Mouse (Mus musculus): ENCODE measurements around the gene Rfx7.
"Not testable (repeated sequence)": the region's sequence is repeated elsewhere in the genome, so short reads cannot be mapped to it uniquely, and the experiment has no call there.

Rfx7 gene

DNA sequence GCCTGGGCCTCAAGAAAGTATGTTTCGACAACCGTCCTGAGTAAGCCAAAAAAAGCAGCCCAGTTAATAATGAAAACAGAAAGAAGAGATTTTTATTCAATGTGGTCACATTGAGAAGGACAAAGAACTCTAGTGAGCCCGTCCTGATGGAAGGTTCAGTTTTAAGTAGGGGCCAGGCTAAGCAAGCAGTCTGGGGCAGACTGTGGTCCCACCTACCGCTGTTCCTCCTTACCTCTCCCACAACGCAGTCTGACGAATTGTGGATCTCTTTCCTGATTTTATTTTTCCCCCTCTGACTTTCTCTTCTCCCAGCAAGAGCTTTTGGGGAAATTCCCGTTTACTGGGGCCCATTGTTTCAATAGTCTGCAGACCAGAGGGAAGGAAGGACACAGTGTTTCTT is 108.6 kb downstream of the Rfx7 start:
- DNase-seq (ENCODE audit: low spot score) = no peak

DNA sequence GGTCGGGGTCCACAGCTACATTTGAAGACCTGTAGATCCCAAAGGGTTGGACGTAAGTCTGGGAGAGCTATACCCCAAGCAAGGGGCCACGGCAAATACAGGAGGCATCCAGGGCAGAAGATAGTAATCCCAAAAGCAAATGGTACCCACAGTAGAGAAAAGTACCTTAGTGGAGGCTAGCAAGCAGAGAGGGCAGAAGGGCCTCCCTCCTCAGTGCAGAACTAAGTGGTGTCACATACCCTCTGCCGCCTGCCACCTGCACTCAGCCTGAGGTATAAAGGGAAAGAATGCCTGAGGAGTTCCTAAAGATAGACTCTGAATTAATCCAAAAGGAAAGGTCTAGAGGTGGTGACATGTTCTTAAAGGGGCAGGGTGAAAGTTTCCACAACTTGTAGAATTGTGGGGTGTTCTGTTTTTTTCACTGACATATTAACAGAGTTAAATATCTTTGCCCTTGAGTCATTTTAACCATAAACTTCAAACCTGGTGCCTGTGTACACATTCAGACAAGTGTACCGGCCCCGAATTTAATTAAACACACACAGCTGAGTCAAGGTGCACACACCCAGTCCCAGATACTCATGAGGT is 109.1 kb downstream of the Rfx7 start:
- DNase-seq (ENCODE audit: low spot score) = no peak

DNA sequence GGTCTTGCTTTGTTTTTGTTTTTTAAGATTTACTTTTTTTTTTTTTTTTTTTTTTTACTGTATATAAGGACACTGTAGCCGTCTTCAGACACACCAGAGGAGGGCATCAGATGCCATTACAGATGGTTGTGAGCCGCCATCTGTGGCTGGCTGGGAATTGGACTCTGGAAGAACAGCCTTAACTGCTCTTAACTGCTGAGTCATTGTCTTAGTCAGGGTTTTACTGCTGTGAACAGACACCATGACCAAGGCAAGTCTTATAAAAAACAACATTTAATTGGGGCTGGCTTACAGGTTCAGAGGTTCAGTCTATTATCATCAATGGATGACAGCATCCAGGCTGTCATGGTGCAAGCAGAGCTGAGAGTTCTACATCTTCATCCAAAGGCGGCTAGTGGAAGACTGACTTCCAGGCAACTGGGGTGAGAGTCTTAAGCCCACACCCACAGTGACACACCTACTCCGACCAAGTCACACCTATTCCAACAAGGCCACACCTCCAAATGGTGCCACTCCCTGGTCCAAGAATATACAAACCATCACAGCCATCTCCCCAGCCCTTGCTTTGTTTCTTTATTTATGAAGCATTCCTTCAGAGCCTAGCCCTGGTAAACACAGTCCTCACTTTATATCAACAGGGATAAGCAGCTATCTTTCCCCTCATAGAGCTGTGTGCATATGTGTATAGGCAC is 110.9 kb downstream of the Rfx7 start:
- not testable (repeated sequence) for DNase-seq (ENCODE audit: low spot score)

DNA sequence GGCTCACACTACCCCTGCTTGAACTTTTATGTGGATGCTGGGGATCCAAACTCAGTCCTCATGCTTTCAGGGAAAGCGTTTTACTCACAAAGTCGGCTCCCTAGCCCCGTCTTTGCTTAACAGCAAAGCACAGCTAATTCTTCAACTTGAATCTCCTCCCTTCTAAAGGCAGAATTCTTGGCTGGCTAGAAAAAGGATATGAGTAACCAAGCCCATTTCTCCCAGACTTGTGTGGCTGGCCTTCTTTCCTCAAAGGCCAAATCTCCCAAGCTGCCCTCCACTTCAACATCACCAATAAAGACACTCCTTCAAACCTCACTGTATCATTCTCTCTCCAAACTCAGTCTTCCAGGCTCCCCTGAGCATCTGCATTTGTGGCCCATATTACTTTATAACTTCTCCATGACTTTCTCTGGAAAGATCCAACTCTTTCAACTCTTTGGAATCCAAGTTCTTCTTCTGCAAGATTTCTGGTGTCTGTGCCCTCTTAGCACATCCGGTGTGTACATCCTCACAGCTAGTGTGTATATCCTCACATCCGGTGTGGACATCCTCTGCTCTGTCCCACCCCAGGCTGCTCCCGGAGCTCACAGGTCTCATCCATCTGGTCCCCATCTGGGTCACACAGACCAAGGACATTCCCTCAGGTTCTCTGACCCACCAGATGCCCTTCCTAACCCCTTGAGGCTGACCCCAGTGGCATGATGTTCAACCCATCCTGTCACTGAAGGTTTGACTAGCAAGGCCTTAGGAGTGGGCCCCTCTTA is 111.8 kb downstream of the Rfx7 start:
- DNase-seq (ENCODE audit: low spot score) = no peak

DNA sequence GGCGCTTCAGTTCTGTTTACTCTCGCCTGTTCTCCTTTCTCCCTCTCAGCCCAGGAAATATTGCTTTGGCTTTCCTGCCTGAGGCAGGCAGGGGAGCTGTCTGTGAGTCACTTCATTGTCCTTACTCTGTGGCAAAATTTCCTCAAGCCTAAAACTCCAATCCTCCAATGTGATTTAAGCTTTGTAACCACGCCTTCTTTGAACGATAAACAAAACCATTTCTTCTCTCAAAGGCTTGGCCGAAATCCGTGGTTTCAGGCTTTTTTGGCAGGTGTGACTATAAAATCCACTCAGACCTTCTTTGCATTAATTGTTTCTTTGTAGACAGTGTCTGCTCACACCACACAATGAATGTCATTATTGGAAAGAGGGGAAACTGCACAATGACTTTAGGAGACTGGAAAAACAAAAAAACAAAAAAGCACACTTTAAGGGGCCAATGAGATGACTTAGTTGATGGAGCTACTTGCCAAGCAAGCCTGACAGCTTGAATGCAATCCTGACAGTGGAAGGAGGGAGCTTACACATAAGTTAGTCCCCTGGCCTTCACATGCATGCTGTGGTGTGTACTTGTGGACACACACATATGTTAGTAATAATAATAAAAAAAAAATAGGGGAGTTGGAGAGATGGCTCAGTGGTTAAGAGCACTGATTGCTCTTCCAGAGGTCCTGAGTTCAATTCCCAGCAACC is 112.5 kb downstream of the Rfx7 start:
- peak; percentile 61 for DNase-seq (ENCODE audit: low spot score)

DNA sequence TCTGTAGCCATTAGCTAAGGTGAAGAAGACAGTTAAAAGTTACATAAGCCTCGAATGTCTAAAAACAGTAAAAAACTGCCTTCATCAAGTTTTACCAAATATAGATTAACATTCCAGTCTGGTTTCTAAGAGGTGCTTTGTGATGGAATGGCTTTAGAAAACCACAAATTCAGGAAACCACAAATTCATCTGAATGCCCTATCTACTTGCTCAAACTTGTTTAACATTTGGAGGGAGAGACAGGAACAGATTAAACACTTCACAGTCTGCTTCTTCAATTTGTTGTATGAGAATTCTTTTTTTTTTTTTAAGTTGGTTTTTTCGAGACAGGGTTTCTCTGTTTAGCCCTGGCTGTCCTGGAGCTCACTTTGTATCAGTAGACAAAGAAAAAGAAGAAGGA is 117.7 kb downstream of the Rfx7 start:
- DNase-seq (ENCODE audit: low spot score) = no peak

DNA sequence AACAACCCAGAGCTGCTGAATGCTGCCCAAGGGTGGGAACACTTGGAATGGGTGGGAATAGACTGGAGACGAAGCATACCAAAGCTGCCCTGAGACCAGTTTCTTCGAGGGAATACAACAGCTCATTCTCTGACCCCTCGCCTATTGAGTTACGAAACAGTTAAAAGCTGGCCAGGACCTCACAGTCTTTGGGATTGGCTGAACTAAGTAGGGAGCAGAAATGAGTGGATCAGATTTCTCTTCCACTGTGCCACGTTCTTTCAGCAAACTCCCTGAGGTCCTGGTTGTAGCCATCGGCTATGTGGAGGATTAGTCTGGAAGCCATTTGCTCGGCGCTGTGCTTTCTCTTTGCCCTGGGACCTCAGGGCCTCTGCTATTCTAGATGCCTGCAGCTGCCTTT is 120.9 kb downstream of the Rfx7 start:
- DNase-seq (ENCODE audit: low spot score) = peak; percentile 97

DNA sequence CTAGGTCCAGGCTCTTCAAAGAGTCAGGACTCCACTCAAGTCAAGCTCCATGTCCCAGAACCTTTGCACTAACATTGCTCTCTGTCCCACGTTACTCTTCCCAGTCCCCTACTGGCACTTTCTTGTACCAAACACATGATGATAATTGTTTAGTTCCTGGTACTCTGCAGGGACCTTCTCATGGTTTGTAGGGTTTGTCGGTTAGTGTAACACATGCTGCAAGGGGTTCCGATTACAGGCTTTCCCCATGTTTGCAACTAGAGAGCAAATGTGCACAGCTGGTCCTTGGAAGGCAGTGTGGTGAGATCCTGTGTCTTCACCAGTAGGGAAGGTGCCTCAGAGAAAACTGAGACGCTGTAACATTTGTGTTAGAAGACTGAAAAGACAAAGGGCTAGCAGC is 121.5 kb downstream of the Rfx7 start:
- peak; percentile 70 for DNase-seq (ENCODE audit: low spot score)

DNA sequence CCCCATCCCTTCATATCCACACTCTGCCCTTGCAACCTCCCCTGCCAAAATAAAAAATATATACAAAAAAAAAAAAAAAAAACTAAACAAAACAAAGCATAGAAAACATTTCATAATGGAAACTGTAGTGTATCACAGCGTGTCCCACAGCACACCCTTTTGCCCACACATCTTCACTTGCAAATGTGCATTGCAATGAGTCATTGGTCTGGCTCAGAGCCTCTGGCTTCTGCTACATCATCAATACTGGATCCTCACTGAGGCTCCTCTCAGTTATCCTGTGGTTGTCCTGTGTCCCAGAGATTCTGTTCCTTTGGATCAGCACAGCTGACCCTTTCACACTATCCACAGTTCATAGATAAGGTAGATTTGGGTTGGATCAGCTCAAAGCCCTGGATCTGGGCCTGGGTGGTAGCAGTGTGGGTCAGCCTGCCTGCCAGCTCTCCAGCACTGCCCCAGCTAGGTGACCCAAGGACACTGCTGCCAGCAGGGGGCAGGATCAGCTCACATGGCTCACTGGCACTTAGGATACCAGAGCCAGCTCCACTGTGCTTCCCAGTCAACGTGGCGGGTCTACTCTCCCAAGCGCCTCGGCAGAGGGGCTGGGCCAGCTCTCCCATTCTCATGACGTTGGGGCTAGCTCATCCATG is 122.7 kb downstream of the Rfx7 start:
- DNase-seq (ENCODE audit: low spot score) = peak; percentile 75

DNA sequence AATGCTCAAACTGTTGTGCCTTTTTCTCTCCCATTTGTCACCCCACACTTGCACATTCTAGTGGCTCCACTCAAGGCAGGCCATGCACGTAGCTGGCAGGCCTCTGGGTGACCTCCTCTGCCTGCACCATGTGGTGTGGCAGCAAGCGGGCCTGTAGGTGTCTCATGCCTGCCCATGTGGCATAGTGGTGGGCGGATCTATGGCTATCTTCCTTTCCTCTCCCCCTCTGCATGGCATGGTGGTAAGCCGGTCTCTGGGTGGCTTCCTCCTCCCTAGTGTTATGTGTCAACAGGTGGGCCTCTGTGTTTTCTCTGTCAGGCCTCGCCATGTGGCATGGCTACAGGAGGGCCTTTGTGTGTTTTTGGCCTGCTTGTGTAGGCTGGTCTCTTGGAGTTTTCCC is 123.6 kb downstream of the Rfx7 start:
- DNase-seq (ENCODE audit: low spot score) = no peak

DNA sequence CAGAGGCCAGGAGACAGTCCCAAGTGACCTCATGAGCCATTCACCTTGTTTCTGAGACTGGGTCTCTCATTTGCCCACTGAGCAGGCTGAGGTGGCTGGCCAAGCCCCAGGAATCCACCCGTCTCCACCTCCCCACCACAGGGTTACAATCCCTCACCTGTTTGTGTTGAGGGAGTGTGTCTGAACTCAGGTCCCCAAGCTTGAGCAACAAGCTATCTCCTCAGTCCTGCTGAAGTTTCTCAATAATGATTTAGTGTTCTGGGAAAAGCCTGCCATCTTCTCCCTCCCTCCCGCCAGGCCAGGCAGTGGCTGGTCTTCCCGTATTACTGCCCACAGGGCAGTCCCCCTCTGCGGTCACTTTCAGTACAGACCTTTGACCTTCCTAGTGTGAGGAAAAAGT is 124.5 kb downstream of the Rfx7 start:
- DNase-seq (ENCODE audit: low spot score) = no peak

DNA sequence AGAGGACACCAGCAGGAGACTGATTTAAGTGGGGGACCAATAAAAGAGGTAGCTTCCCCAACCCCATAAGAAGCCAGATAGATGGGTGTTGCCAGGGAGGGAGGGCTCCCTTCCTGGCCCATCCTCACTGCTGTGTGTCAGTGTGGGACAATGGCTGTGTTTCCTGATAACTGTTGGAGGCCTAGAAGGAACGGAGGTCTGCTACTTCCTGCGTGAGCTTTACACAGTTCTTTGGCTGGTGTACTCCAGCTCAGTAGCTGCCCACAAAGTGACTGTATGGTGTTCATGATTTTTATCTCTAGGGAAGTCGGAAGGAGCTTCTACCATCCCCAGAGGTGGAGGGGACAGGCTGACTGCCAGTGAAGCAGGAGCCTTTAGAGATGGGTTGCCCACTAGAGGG is 124.9 kb downstream of the Rfx7 start:
- DNase-seq (ENCODE audit: low spot score) = no peak

DNA sequence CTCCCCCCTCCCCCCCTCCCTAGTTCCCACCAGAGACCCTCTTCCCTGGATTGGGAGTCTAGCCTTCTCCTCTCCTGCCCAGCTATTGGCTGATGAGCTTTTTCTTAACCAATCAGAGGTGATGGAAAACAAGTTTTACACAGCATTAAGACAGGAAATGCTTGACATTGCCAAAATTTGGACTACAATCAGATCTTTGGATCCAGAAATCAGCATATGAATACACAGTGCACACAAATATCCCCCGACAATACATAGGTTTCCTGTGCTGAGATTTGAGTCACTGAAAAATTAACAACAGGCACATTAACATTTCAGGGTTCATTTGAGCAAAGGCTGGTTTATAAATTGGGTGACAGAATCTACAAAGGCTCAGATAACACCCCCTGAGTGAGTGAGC is 125.7 kb downstream of the Rfx7 start:
- no peak for DNase-seq (ENCODE audit: low spot score)

DNA sequence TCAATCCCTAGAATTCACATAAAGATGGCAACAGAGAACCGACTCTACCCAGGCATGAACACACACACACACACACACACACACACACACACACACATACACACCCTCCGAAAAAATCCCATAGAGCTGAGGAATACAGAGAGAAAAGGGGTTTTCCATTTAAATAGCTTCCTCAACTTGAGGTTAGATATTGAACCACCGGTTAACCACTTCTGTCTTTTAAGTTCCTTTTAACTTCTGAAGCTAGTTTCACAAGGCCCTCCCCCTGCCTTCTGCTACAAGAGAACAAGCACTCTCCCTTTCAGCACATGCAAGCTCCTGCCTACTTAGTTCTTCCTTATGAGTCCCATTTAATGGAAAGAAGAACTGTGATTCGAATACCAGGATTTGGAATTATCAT is 128.1 kb downstream of the Rfx7 start:
- DNase-seq (ENCODE audit: low spot score) = no peak

DNA sequence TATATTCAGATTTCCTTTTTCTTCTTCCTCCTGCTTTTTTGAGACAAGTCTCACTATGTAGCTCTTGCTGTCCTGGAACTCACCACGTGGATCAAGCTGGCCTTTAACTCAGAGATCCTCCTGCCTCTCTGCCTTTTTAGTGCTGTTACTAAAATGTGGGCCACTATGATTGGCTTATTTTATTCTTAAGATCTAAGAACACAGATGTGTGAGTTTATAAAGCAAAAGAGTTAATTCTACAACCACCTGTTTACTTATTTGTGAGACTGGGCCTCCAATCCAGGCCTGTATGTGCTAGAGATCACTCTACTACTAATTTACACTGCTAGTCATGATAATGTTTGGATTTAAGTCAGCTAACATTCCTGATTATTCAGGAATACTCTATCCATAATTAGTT is 128.9 kb downstream of the Rfx7 start:
- DNase-seq (ENCODE audit: low spot score) = no peak

DNA sequence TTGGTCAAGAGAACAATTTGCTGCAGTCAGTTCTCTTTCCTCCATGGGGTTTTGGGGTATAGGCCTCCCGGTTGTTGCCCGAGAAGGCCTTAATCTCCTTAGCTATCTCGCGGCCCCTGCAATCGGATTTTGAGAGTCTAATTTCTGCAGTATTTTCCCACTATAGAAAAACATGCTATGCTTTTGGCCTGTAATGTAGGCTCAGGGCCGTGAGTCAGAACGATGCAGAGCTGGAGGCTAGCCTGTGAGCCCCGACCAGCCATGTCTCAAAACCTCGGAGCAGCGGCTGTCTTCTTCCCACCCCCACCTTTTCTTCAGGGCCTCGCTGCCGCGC is 129.5 kb downstream of the Rfx7 start:
- no peak for DNase-seq (ENCODE audit: low spot score)

DNA sequence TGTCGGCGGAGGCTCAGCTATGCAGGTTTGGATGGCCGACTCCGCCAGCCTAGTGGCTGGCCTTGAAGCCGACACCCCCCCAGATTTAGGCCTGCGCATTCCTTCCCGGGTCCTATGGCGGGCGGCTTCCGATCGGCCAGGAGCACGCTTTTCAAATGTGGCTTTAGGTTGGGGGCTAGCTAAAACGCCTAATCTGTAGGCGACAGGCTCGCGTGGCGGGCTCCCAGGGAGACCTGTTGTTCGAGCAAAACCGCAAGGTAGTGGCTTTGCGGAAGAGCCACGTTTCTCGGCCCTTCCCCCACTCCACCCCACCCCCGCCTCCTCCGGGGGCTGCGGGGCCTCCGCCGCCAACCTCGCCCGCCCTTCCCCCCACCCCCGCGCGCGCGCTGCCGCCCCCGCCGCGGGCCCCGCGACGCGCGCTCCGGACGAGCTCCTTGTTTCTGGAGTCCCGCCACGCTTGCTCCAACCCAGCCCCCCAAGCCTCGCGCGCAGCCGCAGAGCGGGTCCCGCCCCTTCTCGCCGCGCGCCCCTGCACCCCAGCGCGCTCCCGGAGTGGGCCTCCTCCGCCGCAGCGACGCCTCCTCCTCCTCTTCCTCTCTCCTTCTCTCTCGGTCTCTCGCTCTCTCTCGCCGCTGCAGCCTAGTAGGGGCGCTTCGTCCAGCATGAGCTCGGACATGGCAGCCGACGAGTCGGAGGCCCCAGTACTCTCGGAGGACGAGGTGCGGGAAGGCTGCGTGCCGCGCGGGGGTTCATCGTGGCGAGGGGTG is 130.0 kb downstream of the Rfx7 start, which contains the start of gene Nedd4:
TSS of gene Nedd4 (plus strand) at position 452 of the 767 bp plus-strand sequence.
- peak; percentile 92 for DNase-seq (ENCODE audit: low spot score)

DNA sequence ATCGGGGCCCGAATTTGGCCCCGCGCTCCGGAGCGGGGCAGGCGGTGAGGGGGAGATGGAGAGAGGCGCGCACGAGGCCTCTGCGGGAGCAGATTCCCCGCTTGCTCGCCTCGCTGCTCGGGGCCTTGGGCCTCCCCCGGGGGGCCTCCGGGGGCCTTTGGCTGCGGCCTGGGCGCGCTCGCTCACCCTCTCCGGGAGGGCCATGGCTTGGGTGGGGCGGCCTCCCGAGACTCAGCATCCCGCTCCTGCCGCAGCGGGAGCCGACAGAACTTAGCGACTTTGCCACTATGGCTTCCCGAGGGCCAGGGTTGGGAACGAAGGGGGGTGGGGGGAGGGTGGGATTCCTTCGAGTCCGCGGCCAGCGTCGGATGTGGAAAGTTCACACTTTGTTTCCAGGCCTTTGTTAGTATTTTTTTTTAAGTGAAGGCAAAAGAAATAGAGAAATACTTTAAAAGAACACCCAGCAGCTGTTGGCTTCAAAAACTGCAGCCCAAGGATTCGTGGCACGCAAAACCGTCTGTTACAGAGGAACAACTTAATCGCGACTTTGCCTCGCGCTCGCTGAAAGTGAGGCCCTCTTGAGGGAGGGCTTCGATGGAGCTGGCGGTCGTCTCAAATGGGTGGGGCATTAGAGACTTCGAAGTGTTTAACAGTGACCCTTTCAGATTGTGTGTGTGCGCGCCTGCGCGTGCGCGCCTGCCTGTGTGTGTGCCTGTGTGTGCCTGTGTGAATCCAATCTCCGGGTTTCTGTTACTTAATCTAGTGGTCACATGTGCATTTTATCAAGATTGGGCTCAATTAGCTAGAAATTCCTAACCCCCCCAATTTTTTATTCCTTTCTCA is 130.9 kb downstream of the Rfx7 start:
- peak; percentile 83 for DNase-seq (ENCODE audit: low spot score)

DNA sequence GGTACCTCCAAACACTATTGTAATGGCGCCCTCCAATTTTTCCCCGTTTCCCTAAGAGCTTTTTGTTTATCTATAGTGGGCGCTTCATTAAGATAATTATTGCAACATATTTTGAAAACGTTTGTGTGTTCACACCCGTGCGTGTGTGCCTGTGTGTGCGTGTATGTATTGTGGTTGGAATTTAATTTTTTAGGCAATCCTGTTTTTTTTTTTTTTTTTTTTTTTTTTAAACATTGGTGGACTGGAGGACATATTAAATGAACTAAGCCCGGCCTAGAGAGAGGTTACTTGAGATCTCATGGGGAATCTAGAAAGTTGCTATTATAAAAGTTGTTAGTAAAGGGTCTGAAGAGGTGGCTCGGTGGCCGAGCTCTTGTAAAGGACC is 131.5 kb downstream of the Rfx7 start:
- DNase-seq (ENCODE audit: low spot score) = no peak
